Mouse (Mus musculus): ENCODE results near the gene Rps6ka3. TPM values are rescaled to one million over a fixed set of nuclear protein-coding genes. Genes with fewer than 3 reads are reported as not detected.
A peak's percentile ranks its signal among the peaks of the same experiment; 100 is the strongest.

Gene Rps6ka3
- total RNA-seq, 1 experiment: 9.6 TPM

DNA sequence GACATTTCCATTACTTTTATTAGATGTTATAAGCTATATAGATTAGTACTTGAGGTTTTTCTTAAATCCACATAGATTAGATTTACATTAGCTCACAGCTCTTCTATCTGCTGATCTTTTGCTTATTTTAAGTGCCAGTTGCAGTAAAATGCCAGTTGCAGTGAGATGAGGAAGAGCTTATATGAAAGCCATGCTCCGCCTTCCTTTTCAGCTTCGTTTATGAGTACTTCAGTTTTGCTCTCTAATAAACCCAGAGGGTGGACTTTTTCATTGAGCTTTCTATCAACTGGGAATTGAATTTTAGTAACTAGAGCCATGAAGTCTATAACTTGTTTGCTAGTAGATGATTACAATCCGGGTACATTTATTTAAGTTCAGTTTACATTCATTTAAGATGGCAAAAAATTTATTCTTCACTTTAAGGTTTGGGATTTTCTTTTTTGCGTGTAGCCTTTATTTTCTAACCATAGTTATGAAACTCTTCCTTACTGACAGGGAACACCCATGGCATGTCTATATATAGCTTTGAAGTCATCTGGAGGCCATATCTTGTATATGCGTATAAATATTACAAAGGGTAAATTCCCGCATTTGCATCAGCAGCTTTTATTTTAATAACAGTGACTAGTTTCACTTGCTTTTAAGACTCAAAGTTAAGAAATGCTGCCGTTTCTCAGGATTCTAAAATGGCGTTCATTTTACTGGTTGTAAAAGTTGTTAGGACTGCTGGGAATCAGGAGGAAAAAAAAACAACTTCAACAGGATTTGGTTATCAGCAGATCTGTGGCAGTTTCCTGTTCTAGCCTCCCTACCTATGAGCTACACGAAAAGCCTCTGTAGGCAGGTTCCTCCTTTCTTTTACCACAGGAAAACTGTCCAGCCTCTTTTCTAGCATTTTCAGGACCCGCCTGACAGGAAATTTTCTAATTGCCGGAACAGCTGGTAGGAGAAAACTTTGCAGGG, 92.5 kb downstream of the Rps6ka3 start:
- H3K9ac ChIP-seq (ENCODE audit: insufficient read depth, low read depth, low read length, poor library complexity, severe bottlenecking): no peak overlapping the region
- H3K36me3 ChIP-seq (ENCODE audit: control insufficient read depth, insufficient read depth, low read length, poor library complexity, severe bottlenecking): no peaks in the 10 kb centered on the region
- H3K9me3 ChIP-seq (ENCODE audit: control insufficient read depth, insufficient read depth, low read depth, low read length): no peaks in the 10 kb centered on the region
- H3K27ac ChIP-seq (ENCODE audit: insufficient read depth, low read depth, low read length, poor library complexity, severe bottlenecking): no peak overlapping the region
- no peaks in the 10 kb centered on the region for H3K4me1 ChIP-seq (ENCODE audit: control insufficient read depth in 2 of 2, insufficient read depth in 2 of 2, low read length in 2 of 2, poor library complexity in 1 of 2)
- no peak for DNase-seq (ENCODE audit: low read depth, low spot score)
- no peak overlapping the region for H3K4me3 ChIP-seq (ENCODE audit: insufficient read depth in 1 of 2, low read depth in 1 of 2, low read length in 2 of 2, poor library complexity in 1 of 2, severe bottlenecking in 1 of 2)
- in situ Hi-C loops (cut with MboI; ENCODE audit: low sequenced_read_pairs in 2 of 2, unreplicated experiment in 2 of 2): no loop called here
- TF ChIP-seq CHD2 (IDR thresholded peaks at IDR 0.05; ENCODE audit: low read depth, low read length) (no peak), HCFC1 (IDR thresholded peaks at IDR 0.05; ENCODE audit: borderline replicate concordance, insufficient read depth, low read length) (no peak), ZC3H11A (IDR thresholded peaks at IDR 0.05; ENCODE audit: borderline replicate concordance, low read depth, low read length) (no peak), ZNF384 (IDR thresholded peaks at IDR 0.05; ENCODE audit: low read depth, low read length) (no peak), MAFK (IDR thresholded peaks at IDR 0.05; ENCODE audit: insufficient read depth, low read depth, low read length) (no peak)

DNA sequence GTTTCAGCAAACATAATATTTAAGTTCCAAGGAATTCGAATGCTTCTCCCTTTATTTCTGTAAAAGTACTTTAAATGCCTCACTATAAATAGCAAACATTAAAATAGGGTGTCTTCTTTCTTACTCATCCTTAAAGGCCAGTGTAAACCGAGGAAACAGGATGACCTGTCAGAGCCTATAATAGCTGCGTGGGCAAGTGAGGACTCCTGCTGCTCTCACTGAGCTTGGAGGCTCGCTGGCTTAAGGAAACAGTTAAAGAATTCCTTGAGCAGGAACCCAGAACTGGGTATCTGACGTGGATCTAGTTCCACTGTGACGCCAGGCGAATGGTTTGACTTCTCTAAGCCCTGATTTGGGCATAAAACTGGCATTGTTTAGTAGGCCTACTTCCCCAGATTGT, 105.2 kb downstream of the Rps6ka3 start:
- H3K4me3 ChIP-seq (ENCODE audit: insufficient read depth in 1 of 2, low read depth in 1 of 2, low read length in 2 of 2, poor library complexity in 1 of 2, severe bottlenecking in 1 of 2): no peak overlapping the region
- in situ Hi-C loops (cut with MboI; ENCODE audit: low sequenced_read_pairs in 2 of 2, unreplicated experiment in 2 of 2): no loop called here
- H3K4me1 ChIP-seq (ENCODE audit: control insufficient read depth in 2 of 2, insufficient read depth in 2 of 2, low read length in 2 of 2, poor library complexity in 1 of 2): no peaks in the 10 kb centered on the region
- H3K9me3 ChIP-seq (ENCODE audit: control insufficient read depth, insufficient read depth, low read depth, low read length): no peaks in the 10 kb centered on the region
- no peaks in the 10 kb centered on the region for H3K36me3 ChIP-seq (ENCODE audit: control insufficient read depth, insufficient read depth, low read length, poor library complexity, severe bottlenecking)
- H3K9ac ChIP-seq (ENCODE audit: insufficient read depth, low read depth, low read length, poor library complexity, severe bottlenecking): no peak overlapping the region
- H3K27ac ChIP-seq (ENCODE audit: insufficient read depth, low read depth, low read length, poor library complexity, severe bottlenecking): no peak overlapping the region
- no peak for DNase-seq (ENCODE audit: low read depth, low spot score)
- TF ChIP-seq CHD2 (IDR thresholded peaks at IDR 0.05; ENCODE audit: low read depth, low read length) (no peak), MAFK (IDR thresholded peaks at IDR 0.05; ENCODE audit: insufficient read depth, low read depth, low read length) (no peak), ZC3H11A (IDR thresholded peaks at IDR 0.05; ENCODE audit: borderline replicate concordance, low read depth, low read length) (no peak), HCFC1 (IDR thresholded peaks at IDR 0.05; ENCODE audit: borderline replicate concordance, insufficient read depth, low read length) (no peak), ZNF384 (IDR thresholded peaks at IDR 0.05; ENCODE audit: low read depth, low read length) (no peak)

DNA sequence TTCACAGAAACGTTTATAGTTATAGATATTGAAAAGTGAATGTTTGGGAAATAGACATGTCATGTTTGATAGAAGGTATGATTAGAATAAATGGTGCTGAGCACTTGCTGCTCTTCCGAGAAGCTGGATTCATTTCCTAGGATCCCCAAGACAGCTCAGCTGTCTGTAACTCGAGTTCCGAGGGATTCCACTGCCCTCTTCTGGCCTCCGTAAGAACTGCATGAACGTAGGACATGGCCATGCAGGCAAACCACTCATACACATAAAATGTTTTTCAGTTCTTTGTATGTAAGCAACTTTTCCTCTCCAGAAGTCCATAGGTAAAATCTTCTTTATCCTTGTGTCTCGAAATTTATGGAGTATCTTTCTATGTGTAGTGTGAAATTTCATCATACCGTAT, 111.2 kb downstream of the Rps6ka3 start:
- Histone ChIP-seq H3K27ac (ENCODE audit: insufficient read depth, low read depth, low read length, poor library complexity, severe bottlenecking) (no peak overlapping the region), H3K9ac (ENCODE audit: insufficient read depth, low read depth, low read length, poor library complexity, severe bottlenecking) (no peak overlapping the region), H3K36me3 (ENCODE audit: control insufficient read depth, insufficient read depth, low read length, poor library complexity, severe bottlenecking) (no peaks in the 10 kb centered on the region), H3K4me3 (ENCODE audit: insufficient read depth in 1 of 2, low read depth in 1 of 2, low read length in 2 of 2, poor library complexity in 1 of 2, severe bottlenecking in 1 of 2) (no peak overlapping the region), H3K4me1 (ENCODE audit: control insufficient read depth in 2 of 2, insufficient read depth in 2 of 2, low read length in 2 of 2, poor library complexity in 1 of 2) (no peaks in the 10 kb centered on the region), H3K9me3 (ENCODE audit: control insufficient read depth, insufficient read depth, low read depth, low read length) (no peaks in the 10 kb centered on the region)
- TF ChIP-seq MAFK (IDR thresholded peaks at IDR 0.05; ENCODE audit: insufficient read depth, low read depth, low read length) (no peak), ZC3H11A (IDR thresholded peaks at IDR 0.05; ENCODE audit: borderline replicate concordance, low read depth, low read length) (peak; percentile 17; the same call in 1 of the 2 replicates)
- DNase-seq (ENCODE audit: low read depth, low spot score): peak; percentile 33
- in situ Hi-C loops (cut with MboI; ENCODE audit: low sequenced_read_pairs in 2 of 2, unreplicated experiment in 2 of 2): no loop called here

DNA sequence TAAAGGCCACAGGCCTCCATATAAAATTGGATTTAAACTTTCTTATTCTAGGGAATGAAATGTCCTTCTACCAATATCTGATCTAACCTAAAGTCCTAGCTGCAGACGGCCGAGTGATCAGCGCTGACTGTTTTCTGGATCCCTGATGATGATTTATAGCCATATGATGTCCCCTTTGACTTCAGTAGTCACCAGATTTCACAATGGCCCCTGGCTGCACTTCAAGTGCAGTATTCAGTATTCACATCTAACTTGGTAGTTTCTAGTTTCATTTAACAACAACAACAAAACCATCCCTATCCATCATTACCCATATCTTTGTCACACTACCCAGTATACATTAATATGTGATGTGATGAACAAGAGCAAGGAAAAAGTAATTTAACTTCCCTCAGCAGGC, 154.4 kb downstream of the Rps6ka3 start:
- in situ Hi-C loops (cut with MboI; ENCODE audit: low sequenced_read_pairs in 2 of 2, unreplicated experiment in 2 of 2): no loop called here
- peaks cover 4% of the 10 kb centered on the region for H3K36me3 ChIP-seq (ENCODE audit: control insufficient read depth, insufficient read depth, low read length, poor library complexity, severe bottlenecking)
- H3K9ac ChIP-seq (ENCODE audit: insufficient read depth, low read depth, low read length, poor library complexity, severe bottlenecking): no peak overlapping the region
- TF ChIP-seq ZNF384 (IDR thresholded peaks at IDR 0.05; ENCODE audit: low read depth, low read length) (no peak), MAFK (IDR thresholded peaks at IDR 0.05; ENCODE audit: insufficient read depth, low read depth, low read length) (no peak), ZC3H11A (IDR thresholded peaks at IDR 0.05; ENCODE audit: borderline replicate concordance, low read depth, low read length) (no peak), HCFC1 (IDR thresholded peaks at IDR 0.05; ENCODE audit: borderline replicate concordance, insufficient read depth, low read length) (no peak), CHD2 (IDR thresholded peaks at IDR 0.05; ENCODE audit: low read depth, low read length) (no peak)
- no peak overlapping the region for H3K27ac ChIP-seq (ENCODE audit: insufficient read depth, low read depth, low read length, poor library complexity, severe bottlenecking)
- H3K4me1 ChIP-seq (ENCODE audit: control insufficient read depth in 2 of 2, insufficient read depth in 2 of 2, low read length in 2 of 2, poor library complexity in 1 of 2): no peaks in the 10 kb centered on the region
- no peaks in the 10 kb centered on the region for H3K9me3 ChIP-seq (ENCODE audit: control insufficient read depth, insufficient read depth, low read depth, low read length)
- no peak overlapping the region for H3K4me3 ChIP-seq (ENCODE audit: insufficient read depth in 1 of 2, low read depth in 1 of 2, low read length in 2 of 2, poor library complexity in 1 of 2, severe bottlenecking in 1 of 2)
- no peak for DNase-seq (ENCODE audit: low read depth, low spot score)
